Mouse (Mus musculus) layer of hippocampus, postnatal 14 days (tissue): Measurements from ENCODE around the gene Cyp1b1. TPM values are rescaled to one million over a fixed set of nuclear protein-coding genes. Genes with fewer than 3 reads are reported as not detected.
A peak's percentile ranks its signal among the peaks of the same experiment; 100 is the strongest.

ENCODE experiments used
- DNase-seq, 2 experiments: peaks; one replicate each; pipeline ENCODE4 v3.0.0; 2021 to 2022; ENCODE audit warnings: low spot score in 2 of 2, mixed read lengths in 1 of 2
- long read RNA-seq, 2 experiments: library from polyadenylated mRNA; stranded (forward); transcript quantifications; one replicate each; pipeline ENCODE4 v2.0.0; 2021
- total RNA-seq, 2 experiments: library from RNA; stranded (reverse); gene quantifications; 2 replicates each; pipeline ENCODE4 v1.2.3; 2021

Gene Cyp1b1
- total RNA-seq: 1 to 10 TPM; 4.7 to 6.1 TPM
- long read RNA-seq, experiment 1, full-length matches to known transcripts: 3 of 5 reads
- long read RNA-seq, experiment 1, partial matches to known transcripts: 2 of 5 reads
- long read RNA-seq, experiment 1, other reads (novel, unspliced or antisense): 0 of 5 reads
- long read RNA-seq, experiment 2, full-length matches to known transcripts: 2 of 4 reads
- long read RNA-seq, experiment 2, partial matches to known transcripts: 2 of 4 reads
- long read RNA-seq, experiment 2, other reads (novel, unspliced or antisense): 0 of 4 reads

DNA sequence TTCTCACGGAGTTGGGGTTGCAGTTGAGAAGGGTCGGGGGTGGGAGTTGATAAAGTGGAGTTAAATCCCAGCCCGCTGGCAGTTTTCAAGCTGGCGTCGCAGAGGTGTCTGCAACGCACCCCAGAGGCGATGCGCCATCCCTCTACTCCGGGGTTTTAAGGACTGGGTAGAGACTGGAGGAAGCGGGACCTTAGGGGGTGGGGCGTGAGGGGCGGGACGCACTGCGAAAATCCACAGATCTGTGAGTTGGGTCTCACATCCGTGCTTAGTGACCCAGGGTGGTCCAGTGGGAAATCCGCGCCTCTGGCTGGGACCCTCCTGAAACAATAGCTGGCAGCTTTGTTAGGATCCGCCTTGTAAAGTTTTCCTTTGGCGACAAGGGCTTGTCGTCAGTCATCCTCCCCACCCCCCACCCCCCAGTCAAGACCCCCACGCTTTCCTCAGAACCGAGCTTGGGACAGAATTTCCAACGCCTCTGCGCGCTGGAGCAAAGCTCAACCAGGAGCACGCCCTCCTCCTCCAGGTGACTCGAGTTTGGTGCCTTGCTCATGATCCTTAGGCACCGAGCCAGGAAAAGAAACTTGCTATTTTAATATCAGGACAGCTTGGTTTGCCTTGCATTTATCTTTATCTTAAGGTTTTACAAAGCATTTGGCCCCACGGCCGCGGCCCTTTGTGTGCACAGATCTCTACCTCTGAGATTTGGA is at the start of gene Cyp1b1:
Gene Cyp1b1, minus strand, starts transcription at position 131 of the 707 bp plus-strand sequence.
- no peak for DNase-seq

DNA sequence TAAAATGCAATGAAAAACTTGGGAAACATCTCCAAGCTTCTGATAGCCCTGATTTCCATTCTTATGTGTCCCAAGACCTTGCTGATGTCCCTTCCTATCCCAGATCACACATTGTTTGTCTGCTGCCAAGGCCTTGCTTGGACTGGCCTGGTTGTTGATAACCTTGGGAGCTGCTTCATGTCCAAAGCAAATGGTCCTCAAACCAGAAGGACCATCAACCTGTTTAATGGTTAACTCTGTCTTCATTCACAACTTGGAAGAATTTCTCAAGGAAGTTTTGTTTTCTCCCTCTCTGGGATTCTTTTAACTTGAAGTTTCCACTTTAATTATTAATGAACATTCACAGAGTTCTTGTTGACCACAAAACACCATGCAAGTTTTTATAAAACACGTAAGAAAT is 47.0 kb upstream of the Cyp1b1 start:
- DNase-seq: no peak

GRCm38 (mm10) chr17:79753831-79754230 is 39.0 kb upstream of the Cyp1b1 start:
- DNase-seq: no peak

DNA sequence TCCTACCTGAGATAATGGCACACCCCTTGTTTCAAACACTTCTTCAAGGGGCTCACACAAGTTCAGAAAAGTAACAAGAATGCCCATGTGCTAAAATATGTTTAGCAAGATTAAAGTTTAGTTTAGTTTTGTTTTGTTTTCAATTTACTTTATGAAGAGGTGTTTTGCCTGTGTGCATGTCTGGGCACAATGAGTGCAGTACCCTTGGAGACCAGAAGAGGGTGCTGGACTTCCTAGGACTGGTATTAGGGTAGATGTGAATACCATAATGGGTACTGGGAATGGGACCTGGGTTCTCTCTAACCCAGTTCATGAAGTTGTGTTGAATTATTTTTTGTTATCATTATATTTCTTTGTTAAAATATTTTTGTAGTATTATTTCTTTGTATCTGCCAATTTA is 38.0 kb upstream of the Cyp1b1 start:
- no peak for DNase-seq

DNA sequence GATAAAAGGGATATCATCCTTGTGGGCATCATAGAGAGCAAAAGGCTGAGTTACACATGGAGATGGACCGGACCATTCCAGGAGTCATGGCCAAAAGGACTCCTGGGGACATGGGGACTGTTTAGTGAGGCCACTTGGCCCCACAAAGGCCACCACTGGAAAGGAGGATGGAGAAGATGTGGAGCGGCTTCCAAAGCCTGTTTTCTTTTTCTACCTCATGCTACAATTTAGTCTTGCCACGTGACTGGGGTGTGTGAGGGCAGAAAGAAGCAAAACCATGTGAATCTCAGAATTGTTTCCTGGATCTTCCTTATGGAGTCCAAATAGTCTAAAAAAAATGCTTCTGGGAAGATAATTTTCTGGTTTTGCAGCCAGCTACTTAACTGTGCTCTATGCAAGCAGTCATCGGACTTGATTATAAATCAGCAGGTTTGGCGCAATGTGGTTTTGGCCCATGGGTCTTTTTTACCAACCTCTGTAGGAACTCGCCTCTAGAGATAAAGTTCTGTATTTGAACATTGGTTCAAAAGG is 36.9 kb upstream of the Cyp1b1 start:
- no peak for DNase-seq

DNA sequence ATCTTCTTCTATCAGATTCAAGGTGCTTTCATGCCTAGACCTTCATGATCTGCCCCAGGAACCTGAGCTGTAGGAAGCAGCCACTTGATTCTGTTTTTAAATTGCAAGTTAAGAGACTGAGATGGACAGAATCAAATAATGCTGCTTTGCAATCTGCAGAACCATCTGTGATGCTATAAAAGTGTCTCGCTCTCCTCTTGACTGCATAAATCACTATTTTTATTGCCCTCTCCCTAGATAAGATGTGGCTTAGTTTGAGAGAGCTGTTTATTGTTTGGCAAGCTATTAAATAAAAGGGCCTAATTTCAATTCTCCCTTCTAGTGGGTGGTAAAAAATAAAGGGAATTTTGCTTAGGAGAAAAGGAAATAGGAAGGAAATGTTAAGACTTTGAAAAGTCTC is 34.8 kb upstream of the Cyp1b1 start:
- no peak for DNase-seq

DNA sequence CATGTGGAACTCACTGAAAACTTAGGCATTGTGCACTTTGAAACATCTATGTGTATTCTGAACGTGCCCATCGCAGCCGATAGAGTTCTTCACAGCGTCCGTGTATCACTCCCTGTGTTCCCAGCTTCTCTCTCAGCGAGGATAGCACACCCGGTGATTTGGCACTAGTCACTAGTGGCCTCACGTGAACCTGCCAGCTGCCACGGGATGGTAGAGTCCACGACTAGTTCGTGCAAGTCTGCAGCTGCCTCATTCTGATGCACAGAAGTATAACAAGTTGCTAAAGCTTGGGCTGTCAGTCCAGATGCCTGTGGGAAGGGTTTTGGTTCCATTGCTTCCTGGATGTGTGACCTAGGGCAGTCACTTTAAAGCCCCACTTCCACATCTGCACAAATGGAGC is 32.1 kb upstream of the Cyp1b1 start:
- no peak for DNase-seq

GRCm38 (mm10) chr17:79746146-79746591 is 31.3 kb upstream of the Cyp1b1 start:
- DNase-seq: no peak

- DNase-seq: no peak
Measured at GRCm38 (mm10) chr17:79745051-79745731, 30.3 kb upstream of the Cyp1b1 start.

- no peak for DNase-seq
Measured at GRCm38 (mm10) chr17:79743507-79743906, 28.6 kb upstream of the Cyp1b1 start.

DNA sequence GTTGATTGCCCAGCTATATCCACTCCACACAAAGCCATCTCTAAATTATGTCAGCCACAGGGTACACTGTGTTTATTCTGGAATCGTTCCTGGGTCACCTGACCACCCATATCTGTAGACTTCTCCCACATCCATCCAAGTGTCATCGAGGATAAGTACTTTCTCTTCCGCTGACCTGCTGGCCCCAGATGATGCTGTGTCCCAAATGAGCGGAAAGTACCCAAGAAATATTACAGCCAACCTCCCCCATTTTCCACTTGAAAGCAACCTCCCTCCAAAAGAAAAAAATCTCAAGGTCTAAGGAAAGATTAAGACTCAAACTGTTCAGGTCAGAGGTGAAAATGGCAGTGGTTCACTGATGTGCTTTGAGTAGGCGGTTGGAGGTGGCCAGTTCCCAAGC is 27.8 kb upstream of the Cyp1b1 start:
- no peak for DNase-seq

DNA sequence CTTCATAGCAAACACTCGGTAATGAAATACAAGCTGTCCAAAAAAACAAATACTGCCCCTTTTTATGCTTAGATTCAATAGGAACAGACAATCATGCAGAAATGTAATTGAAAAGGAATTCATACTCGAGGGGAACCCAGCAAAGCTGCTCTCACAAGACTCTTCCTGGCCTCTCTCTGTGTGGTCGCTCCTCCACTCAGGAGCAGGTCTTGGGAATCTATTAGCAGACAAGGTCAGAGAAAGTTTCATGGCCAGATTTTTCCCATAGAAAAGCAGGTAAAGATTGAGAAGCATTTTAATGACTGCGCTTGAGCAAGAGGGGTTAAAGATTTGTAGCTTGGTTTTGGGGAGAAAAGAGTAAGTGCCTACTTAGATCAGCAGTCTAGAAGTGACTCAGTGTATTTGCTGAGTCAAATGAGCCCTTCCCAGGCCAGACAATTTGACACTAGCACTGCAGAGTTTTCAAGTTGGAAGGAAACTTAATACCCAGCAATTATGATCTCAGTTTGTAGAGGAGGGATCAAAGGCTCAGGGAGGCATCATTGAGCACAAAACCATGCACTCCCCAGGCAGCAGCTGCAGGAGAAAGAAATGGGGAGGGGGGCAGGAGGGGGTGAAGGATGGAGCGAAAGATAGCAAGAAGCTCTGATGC is 24.1 kb upstream of the Cyp1b1 start:
- no peak for DNase-seq

DNA sequence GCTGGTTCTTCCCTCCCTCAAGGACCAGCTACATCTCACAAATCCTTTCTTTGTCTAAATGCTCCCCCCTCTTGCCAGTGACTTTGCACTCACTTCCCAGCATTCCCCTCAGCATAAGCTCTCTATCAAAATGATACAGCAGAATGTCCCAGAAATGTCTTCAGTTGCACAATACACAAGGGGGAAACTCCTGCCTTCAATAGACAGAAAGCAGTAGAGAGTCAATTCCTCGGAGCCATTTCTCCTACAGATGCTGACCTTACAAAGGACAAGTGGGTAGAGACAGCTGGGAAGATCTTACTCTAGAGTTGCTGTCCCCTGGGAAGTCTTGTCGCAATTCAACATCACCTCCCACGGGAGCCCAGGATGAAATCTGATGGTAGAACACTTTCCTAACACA is 22.7 kb upstream of the Cyp1b1 start:
- DNase-seq: no peak

- DNase-seq: no peak
Measured at GRCm38 (mm10) chr17:79733039-79733438, 18.2 kb upstream of the Cyp1b1 start.

DNA sequence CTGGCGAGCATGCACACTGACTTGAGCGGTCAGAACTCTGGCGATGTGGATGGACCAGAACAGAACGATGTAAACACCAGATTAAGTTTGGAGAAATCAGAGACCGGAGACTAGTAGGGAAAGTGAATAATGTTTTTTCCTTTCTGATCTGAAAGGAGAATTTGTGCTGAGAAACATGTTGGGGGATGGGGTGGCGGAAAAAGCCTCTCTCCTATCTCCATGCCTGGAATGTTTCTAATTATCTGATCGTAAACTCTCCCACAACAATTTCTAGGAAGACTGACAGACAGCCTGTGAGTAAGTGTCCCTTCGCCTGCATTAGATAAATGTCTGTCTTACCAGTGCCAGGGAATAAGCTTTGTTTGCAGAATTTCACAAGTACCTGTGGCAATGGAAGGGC is 16.1 kb upstream of the Cyp1b1 start:
- DNase-seq: no peak

- no peak for DNase-seq
Measured at GRCm38 (mm10) chr17:79728585-79729503, 14.0 kb upstream of the Cyp1b1 start.

DNA sequence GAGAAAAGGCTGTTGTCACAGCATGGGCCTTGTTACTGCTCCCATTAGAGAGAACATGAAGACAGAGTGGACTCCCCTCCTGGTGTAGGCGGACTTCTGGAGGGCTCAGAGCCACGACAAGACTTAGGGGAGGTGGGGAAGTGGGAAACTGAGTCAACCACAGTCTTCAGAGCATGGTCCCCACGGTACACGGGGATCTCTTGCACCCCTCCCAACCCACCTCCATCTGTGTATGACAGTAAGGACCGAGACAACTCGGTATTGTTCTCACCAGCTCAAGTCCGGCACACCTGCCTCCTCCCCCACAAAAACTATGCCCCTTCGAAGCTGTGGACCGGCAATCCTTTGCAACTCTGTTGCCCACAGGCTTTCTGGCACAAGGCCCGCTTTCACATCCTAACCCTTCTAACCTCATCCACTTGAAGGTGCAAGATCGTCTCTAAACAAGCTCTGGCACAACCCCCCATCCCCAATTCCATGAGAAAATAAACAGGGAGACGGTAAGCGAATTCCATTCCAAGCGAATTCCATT is 13.3 kb upstream of the Cyp1b1 start:
- DNase-seq: no peak

DNA sequence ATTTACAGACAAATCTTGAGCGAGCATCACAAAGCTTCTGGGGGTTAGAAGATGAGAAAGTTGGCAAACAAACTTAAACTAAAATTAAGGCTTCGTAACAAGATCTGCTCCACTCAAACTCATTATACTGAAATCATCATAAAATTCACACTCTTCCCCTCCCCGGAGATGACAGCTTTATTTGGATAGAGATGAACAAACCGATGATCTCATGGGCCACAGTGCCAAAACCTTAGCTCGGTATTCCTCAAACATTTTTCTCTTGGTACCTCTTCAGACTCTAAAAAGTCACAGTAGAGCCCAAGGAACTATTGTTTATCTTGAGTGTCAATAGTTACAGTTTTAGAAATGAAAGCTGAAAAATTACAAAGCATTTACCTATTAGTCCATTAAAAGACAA is 11.8 kb upstream of the Cyp1b1 start:
- DNase-seq: no peak

DNA sequence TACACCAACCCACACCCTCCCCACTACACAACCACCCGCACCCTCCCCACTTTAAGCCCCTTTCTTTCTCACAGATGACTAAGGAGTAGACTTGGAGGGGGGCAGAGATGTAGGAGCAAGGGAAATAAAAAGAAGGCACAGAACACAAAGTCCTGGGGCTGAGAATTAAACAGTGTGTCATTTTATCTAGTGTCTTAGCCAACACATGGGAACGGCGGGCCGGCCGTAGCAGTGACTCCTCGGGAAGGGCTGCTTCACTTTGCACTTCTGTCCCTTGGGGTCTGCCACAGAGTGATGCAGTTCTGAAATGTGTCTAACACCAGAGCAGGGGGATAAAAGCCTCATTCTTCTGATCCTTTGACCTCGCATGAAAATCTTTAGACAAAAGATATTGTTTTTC is 5.8 kb upstream of the Cyp1b1 start:
- no peak for DNase-seq

- peak; percentile 88 to 89 for DNase-seq
Measured at GRCm38 (mm10) chr17:79715649-79716143, 835 bp upstream of the Cyp1b1 start.
